Mouse (Mus musculus) adrenal gland, adult 8-10 months (tissue): ENCODE data around the gene Suclg2. TPM values are rescaled to one million over a fixed set of nuclear protein-coding genes. Genes with fewer than 3 reads are reported as not detected.

Experiments
- DNase-seq: peaks from one replicate; pipeline ENCODE4 v3.0.0; 2022
- total RNA-seq, 4 experiments: library from RNA; stranded (reverse); gene quantifications; 2 replicates each; pipeline ENCODE4 v1.2.4; 2022

Gene Suclg2
- total RNA-seq, 4 experiments from 2014 or later, result 112 to 157 (median 136) TPM

GRCm38 (mm10) chr6:95699326-95699725, 19.3 kb downstream of the Suclg2 start:
- no peak for DNase-seq

- DNase-seq, result no peak
These were observed 20.0 kb downstream of the Suclg2 start for GRCm38 (mm10) chr6:95698536-95699162.

DNA sequence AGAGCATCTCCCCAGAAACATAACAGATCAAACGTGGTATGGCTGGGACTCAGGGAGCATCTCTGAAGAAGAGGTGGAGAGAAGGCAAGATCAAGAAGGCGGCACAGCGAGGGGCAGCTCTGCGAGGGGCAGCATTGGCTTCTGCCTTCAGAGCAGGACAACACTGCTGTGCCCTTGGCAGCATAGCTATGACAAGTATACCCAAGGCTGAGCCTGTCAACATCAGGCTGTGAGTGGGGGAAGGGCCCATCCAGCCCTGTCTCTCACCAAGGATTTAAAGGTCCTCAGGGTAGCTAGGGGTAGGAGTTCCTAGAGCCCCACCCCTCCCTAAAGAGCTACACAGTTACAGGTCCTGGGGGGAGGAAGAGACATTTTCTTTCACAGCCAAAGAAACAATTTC, 23.7 kb downstream of the Suclg2 start:
- no peak for DNase-seq

DNA sequence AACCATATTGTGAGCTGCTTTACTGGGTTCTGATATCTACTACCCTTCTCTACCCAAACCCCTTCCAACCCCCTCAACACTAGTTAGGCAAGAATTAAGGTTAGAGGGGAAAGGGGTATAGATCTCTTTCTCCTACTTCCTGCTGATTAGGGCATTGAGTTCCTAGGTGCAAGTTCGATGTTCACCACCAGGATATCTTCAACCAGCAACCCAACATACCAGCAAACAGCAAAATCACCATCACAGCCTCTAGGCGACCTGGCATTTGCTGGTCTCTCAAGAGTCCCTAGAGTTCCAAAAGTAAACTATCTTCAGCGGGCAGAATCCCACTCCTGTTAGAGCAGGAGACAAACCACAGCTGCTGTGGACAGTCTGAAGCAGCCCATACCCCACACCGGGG, 33.4 kb downstream of the Suclg2 start:
- no peak for DNase-seq

- no peak for DNase-seq
These were observed 38.9 kb downstream of the Suclg2 start for GRCm38 (mm10) chr6:95679718-95680117.

DNA sequence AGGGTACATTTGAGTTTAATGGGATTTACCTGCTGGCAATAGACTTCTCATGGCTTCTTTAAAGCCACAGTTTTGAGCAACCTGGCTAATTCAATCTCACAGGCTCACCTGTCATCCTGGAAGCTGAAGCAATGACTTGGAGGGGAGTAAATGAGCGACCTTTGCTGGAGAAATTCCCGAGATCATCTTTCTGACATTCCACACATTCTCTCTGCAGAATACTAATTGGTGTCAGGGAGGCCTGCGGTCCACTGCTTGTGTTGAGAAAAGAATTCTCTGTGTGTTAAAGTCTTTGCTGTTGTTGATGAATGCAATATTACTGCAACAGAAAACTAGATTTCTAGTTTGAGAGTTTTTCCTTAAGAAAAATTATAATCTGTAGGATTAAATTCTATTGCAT, 39.3 kb downstream of the Suclg2 start:
- DNase-seq, result no peak

DNA sequence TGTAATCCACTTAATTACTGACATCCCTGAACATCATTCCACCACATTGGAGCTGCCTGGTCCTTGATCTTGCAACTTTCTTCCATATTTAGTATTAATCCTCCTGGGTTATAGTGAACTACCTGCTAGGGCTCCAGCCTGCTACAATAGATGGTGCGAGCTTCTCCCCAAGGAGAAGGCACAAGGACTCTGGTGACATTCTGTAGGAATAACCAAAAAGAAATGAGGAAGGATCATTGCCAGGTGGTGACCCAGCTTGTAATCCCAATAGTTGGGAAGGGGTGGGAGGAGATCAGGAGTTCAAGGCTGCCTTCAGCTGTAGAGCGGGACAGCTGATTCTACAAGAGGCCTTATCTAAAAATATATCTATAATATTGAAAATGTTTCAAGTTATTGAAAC, 41.6 kb downstream of the Suclg2 start:
- no peak for DNase-seq

DNA sequence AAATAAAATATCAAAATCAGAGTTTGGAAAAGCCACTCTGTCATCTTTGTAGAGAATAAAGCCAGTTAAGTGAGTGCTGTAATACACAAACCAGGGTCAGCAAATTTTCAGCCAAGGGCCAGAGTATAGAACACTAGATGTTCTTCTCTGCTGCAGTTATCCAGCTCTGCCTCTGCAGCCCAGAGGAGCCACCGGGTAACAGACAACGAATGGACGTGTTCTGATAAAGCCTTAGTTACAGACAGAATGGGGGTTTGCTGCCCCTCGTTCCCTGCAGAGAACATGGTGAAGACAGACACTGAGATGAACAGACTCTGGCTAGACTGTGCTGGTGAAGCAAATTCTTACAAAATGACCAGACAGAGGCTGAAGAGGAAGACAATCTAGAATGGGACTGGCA, 42.2 kb downstream of the Suclg2 start:
- DNase-seq, result no peak

- no peak for DNase-seq
These were observed 43.4 kb downstream of the Suclg2 start for GRCm38 (mm10) chr6:95675059-95675705.

- DNase-seq, result no peak
These were observed 43.9 kb downstream of the Suclg2 start for GRCm38 (mm10) chr6:95674651-95675050.

- no peak for DNase-seq
These were observed 49.3 kb downstream of the Suclg2 start for GRCm38 (mm10) chr6:95669335-95669729.

GRCm38 (mm10) chr6:95668629-95669334, 49.8 kb downstream of the Suclg2 start:
- no peak for DNase-seq

DNA sequence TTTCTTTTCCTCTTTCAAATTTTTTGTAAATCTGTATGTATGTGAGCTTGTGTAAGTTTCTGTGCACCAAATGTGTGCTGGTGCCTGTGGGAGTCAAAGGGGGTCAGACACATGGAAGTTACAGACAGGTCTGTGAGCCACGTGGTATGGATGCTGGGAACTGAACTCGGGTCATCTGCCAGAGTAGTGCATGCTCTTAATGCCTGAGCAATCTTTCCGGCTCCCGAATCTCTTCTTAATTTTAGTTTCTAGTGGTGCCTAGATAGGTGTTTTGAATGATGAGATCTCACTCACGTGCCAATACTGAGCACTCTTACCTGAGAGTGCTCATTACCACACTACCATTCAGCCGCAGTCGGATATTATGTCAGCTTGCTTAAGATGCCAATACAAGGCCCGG, 60.9 kb downstream of the Suclg2 start:
- no peak for DNase-seq

GRCm38 (mm10) chr6:95653662-95654061, 64.9 kb downstream of the Suclg2 start:
- no peak for DNase-seq

DNA sequence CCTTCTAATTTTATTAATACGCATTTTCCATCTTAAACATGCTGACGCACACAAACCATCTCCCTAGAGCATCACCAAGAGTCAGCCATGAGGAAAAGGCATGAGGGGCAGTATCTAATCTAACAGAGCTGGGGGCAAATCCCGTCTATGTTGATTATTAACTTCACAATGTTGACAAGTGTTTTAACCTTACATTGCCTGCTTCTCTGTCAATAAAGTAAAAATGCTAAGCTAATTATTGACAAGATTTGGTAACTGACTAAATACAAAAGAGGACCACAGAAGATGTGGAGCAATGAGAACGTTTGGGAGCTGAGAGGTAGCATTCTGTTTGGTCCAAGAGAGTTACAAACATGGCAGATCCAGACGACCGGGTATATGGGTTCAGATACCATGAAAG, 65.8 kb downstream of the Suclg2 start:
- DNase-seq, result no peak

DNA sequence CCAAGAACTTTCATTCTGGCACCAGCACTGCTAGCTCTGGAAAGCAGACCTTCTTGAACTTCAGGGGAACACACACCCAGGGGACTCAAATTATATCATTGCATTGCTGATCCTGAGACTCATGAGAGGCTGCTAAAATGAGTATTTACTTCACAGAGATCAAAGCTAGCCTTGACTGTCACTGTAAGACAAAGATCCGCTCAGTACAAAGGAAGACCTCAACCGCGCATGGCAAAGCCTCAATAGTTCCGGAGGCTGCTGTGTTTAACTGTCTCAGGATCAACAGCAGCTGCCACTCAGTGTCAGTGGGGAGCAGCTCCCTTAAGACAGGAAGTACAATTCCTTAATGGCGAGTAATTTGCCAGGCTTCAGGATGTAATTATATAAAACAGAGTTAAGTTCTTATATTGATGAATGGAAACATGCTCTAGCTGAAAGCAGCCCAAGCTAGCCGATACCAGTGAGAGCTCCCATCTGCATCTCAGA, 67.2 kb downstream of the Suclg2 start:
- DNase-seq, result peak; percentile 25

DNA sequence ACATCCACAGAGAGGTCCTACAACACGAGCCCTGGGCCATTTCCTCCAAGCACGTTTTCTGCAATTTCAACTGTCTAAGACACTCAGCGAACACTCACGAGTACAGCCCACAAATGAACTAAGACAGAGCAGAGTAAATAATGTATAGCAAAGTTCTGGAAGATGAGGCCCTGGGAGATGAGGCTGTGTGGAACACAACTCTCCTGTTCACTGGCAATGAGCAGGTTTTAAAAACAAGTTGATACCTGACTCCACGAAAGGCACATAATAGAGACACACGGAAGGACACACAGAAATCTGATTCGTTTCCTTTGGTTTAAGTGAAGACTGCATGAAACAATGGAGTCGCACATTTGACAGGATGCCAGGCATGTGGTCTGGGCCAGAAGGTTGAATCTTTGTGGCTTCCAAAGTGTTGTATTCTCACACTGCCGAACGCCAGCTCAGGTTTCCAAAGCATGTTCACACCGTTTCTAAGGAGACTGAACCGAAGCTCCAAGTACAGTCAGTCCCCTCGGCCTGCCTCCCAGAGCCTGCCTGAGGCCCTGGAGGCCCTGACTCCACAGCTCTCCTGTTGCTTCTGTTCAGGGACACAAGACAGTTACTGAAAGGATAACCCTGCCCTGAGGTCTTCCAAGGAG, 68.4 kb downstream of the Suclg2 start:
- no peak for DNase-seq

- no peak for DNase-seq
These were observed 69.4 kb downstream of the Suclg2 start for GRCm38 (mm10) chr6:95649123-95649663.

DNA sequence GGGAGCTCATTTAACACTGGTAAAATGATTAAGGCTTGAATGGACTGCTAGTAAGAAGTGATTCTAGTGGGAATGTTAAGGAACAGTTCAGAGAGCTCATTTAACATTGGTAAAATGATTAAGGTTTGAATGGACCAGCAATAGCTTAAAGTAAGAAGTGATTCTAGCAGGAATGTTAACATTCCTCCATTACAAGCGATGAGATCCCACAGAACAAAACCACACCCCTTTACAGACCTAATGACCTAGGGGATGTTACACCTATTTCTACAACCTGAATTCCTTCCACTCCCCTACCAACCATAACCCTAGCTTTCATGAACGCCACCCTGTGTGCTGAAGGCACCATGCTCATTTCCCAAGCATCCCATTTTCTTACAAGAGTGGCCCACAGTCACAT, 81.2 kb downstream of the Suclg2 start:
- no peak for DNase-seq

DNA sequence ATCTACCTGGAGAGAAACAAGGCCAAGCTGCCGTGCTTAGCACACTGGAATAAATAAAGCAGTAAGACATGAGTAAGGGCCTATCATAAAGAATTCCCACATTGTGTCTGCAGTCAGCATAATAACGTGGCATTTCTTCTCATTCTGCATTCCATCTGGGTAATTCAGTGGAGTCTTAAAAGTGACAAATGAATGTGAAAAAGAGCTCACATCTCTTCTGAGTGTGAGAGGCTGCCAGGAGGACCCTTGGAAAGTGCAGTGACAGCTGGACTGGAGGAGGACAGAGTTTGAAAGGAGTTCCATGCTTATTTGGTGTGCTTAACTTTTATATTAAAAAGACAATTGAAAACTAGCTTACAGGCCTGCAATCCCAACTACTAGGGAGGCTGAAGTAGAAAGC, 83.2 kb downstream of the Suclg2 start:
- no peak for DNase-seq

DNA sequence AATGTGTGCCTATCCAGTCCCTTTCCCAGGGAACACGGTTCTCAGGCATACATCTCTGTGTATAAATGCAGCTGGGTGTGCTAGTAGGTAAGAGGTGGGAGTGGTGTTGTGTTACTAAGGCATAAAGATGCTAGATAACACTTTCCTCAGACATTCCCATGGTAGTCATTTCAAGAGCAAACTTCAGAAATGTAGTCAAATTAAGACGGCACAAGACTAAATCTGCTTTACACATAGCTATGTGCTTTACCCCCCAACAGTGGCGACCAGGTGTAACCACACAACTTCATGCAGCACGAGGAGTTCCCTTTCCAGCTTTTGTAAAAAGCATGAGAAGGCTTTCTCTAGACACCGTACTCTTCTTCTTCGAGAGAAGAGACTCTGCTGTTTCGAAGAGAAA, 89.5 kb downstream of the Suclg2 start:
- no peak for DNase-seq

- peak; percentile 18 for DNase-seq
These were observed 96.8 kb downstream of the Suclg2 start for GRCm38 (mm10) chr6:95621821-95622220.

DNA sequence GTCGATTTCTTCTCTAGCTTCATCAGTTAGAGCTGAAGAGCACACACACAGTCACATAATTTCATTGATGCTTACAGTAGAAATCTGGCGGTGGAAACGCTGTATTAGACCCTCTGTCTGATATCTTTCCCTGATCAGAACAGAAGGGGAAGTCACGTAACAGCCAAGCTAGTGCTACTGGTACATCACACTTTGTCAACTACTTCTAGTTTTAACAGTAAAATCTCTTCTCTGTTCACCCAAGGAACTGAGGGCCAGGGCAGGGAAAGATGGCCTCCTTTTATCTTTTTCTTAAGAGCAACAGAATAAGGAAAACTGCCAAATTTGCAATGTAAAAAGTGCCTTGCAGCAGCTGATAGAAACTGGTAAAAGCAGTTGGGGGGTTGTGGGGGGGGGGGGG, 97.8 kb downstream of the Suclg2 start:
- no peak for DNase-seq
